Mouse (Mus musculus) kidney, postnatal 0 days (tissue): ENCODE measurements around the gene Arid5a. TPM values are rescaled to one million over a fixed set of nuclear protein-coding genes. Genes with fewer than 3 reads are reported as not detected.

Experiments
- ATAC-seq: fragments of 200-750 bp; cut with Nextera tagmentation; replicated peaks from 2 replicates; pipeline ENCODE4 v1.8.0; 2017; ENCODE audit warnings: low read depth, moderate number of reproducible peaks, moderate TSS enrichment, moderate library complexity; ENCODE audit not compliant: low FRiP score
- DNase-seq: peaks from one replicate; pipeline ENCODE4 v3.0.0-alpha.2; 2016; ENCODE audit warnings: low spot score
- H3K27ac ChIP-seq: fragments of 300-500 bp; sonication (generic); 2 replicates; pipeline ENCODE4 v1.5.1; 2014; ENCODE audit warnings: mild to moderate bottlenecking
- H3K27me3 ChIP-seq: fragments of 300-500 bp; sonication (generic); 2 replicates; pipeline ENCODE4 v1.6.1; 2014; ENCODE audit warnings: low read length, mixed read lengths; ENCODE audit not compliant: insufficient read depth
- H3K36me3 ChIP-seq: fragments of 300-500 bp; sonication (generic); 2 replicates; pipeline ENCODE4 v1.6.1; 2014; ENCODE audit warnings: low read length, mixed read lengths; ENCODE audit not compliant: insufficient read depth
- H3K4me1 ChIP-seq: fragments of 300-500 bp; sonication (generic); replicated peaks from 2 replicates; pipeline ENCODE4 v1.6.1; 2014; ENCODE audit warnings: antibody characterized with exemption, low read length, mixed read lengths; ENCODE audit not compliant: insufficient read depth
- H3K4me2 ChIP-seq: fragments of 300-500 bp; sonication (generic); 2 replicates; pipeline ENCODE4 v1.6.1; 2014; ENCODE audit warnings: mild to moderate bottlenecking, low read length, moderate library complexity, mixed read lengths
- H3K4me3 ChIP-seq: fragments of 300-500 bp; sonication (generic); replicated peaks from 2 replicates; pipeline ENCODE4 v1.5.1; 2014; ENCODE audit warnings: low read depth, low read length
- H3K9ac ChIP-seq: fragments of 300-500 bp; sonication (generic); 2 replicates; pipeline ENCODE4 v1.6.1; 2014; ENCODE audit warnings: low read depth, low read length
- H3K9me3 ChIP-seq: fragments of 300-500 bp; sonication (generic); replicated peaks from 2 replicates; pipeline ENCODE4 v1.6.1; 2016; ENCODE audit warnings: low read length, inconsistent platforms, mixed read lengths
- CTCF ChIP-seq: IDR thresholded peaks from 2 replicates; pipeline ENCODE4 v1.5.1; 2016; ENCODE audit warnings: antibody characterized with exemption, low read depth, mild to moderate bottlenecking, moderate library complexity
- WGBS: fragments of 180-500 bp; shearing (Covaris S2); extraction: QIAGEN DNeasy Blood & Tissue Kit; methylation state at CpG from one replicate; pipeline ENCODE4 v1.1.7; 2014; 5-methylcytosine and 5-hydroxymethylcytosine counted together
- polyA plus RNA-seq: library from polyadenylated mRNA; unstranded; fragments of >200 nt; fragmentation: Nextera tagmentation; extraction: Ambion mirVana; gene quantifications from 2 replicates; pipeline ENCODE4 v1.2.1, GENCODE M21; 2015

The Arid5a gene
- polyA plus RNA-seq, 1 experiment from 2014 or later, result 6.7 TPM

GRCm38 (mm10) chr1:36306120-36306519 lies 1.4 kb upstream of the Arid5a start:
- no peak for TF ChIP-seq CTCF
- no peak overlapping the region for H3K27ac ChIP-seq
- WGBS, result 55% methylated on average over 6 of the region's 6 CpGs
- no peak for ATAC-seq
- no peak overlapping the region for H3K9ac ChIP-seq
- H3K36me3 ChIP-seq, result no peaks in the 10 kb centered on the region
- H3K4me2 ChIP-seq, result no peak overlapping the region
- H3K4me1 ChIP-seq, result peaks cover 18% of the 10 kb centered on the region
- DNase-seq, result no peak
- no peak overlapping the region for H3K4me3 ChIP-seq
- no peaks in the 10 kb centered on the region for H3K9me3 ChIP-seq
- no peaks in the 10 kb centered on the region for H3K27me3 ChIP-seq

GRCm38 (mm10) chr1:36307121-36307494 lies 425 bp upstream of the Arid5a start:
- Histone ChIP-seq H3K4me1 (peaks cover 18% of the 10 kb centered on the region), H3K27me3 (no peaks in the 10 kb centered on the region), H3K4me2 (no peak overlapping the region), H3K36me3 (no peaks in the 10 kb centered on the region), H3K9ac (no peak overlapping the region), H3K4me3 (no peak overlapping the region), H3K9me3 (no peaks in the 10 kb centered on the region), H3K27ac (no peak overlapping the region)
- ATAC-seq (no peak), DNase-seq (no peak)
- 67% methylated on average over 7 of the region's 7 CpGs for WGBS
- no peak for TF ChIP-seq CTCF

GRCm38 (mm10) chr1:36308451-36308901 lies 943 bp downstream of the Arid5a start:
- 5% methylated on average over 12 of the region's 12 CpGs for WGBS
- no peak for TF ChIP-seq CTCF
- H3K27me3 ChIP-seq, result no peaks in the 10 kb centered on the region
- no peaks in the 10 kb centered on the region for H3K36me3 ChIP-seq
- H3K9me3 ChIP-seq, result no peaks in the 10 kb centered on the region
- DNase-seq (peak; percentile 30), ATAC-seq (no peak)
- H3K4me2 ChIP-seq, result peak overlapping the region; percentile 94
- peak overlapping the region; percentile 63 for H3K9ac ChIP-seq
- peaks cover 13% of the 10 kb centered on the region; the same call in 1 of the 2 replicates for H3K4me1 ChIP-seq
- H3K4me3 ChIP-seq, result peak overlapping the region; percentile 55
- H3K27ac ChIP-seq, result 0 out of 2 replicates have a peak overlapping the region, but pooled peaks have one; percentile 70

- TF ChIP-seq CTCF, result no peak
- H3K27ac ChIP-seq, result no peak overlapping the region
- ATAC-seq, result no peak
- peak overlapping the region; percentile 94 for H3K4me2 ChIP-seq
- no peak overlapping the region for H3K9ac ChIP-seq
- peaks cover 13% of the 10 kb centered on the region; the same call in 1 of the 2 replicates for H3K4me1 ChIP-seq
- H3K36me3 ChIP-seq, result no peaks in the 10 kb centered on the region
- H3K9me3 ChIP-seq, result no peaks in the 10 kb centered on the region
- peak overlapping the region; percentile 55; the same call in 1 of the 2 replicates for H3K4me3 ChIP-seq
- 54% methylated on average over 9 of the region's 9 CpGs for WGBS
- DNase-seq, result no peak
- H3K27me3 ChIP-seq, result no peaks in the 10 kb centered on the region
Measured at GRCm38 (mm10) chr1:36308966-36309475, 1.5 kb downstream of the Arid5a start.

GRCm38 (mm10) chr1:36309498-36309901 lies 2.0 kb downstream of the Arid5a start:
- WGBS, result 26% methylated on average over 3 of the region's 3 CpGs
- H3K4me3 ChIP-seq, result no peak overlapping the region
- no peaks in the 10 kb centered on the region for H3K27me3 ChIP-seq
- no peak overlapping the region for H3K9ac ChIP-seq
- ATAC-seq (no peak), DNase-seq (peak; percentile 49)
- no peak overlapping the region for H3K27ac ChIP-seq
- H3K4me2 ChIP-seq, result peak overlapping the region; percentile 94
- H3K36me3 ChIP-seq, result no peaks in the 10 kb centered on the region
- TF ChIP-seq CTCF, result no peak
- H3K4me1 ChIP-seq, result peaks cover 13% of the 10 kb centered on the region; the same call in 1 of the 2 replicates
- no peaks in the 10 kb centered on the region for H3K9me3 ChIP-seq

- WGBS, result 92% methylated on average over 11 of the region's 11 CpGs
- H3K4me3 ChIP-seq, result no peak overlapping the region
- no peaks in the 10 kb centered on the region for H3K9me3 ChIP-seq
Measured at GRCm38 (mm10) chr1:36314959-36315775, 7.6 kb downstream of the Arid5a start.

More at GRCm38 (mm10) chr1:36314959-36315775, 7.6 kb downstream of the Arid5a start:
- no peak overlapping the region for H3K9ac ChIP-seq
- no peak overlapping the region for H3K27ac ChIP-seq
- 0 out of 2 replicates have a peak, but pooled peaks cover 7% of the 10 kb centered on the region for H3K36me3 ChIP-seq
- H3K4me2 ChIP-seq, result no peak overlapping the region
- H3K4me1 ChIP-seq, result no peaks in the 10 kb centered on the region
- H3K27me3 ChIP-seq, result no peaks in the 10 kb centered on the region
- ATAC-seq (no peak), DNase-seq (no peak)
- no peak for TF ChIP-seq CTCF
